Mouse (Mus musculus): Measurements from ENCODE around the gene Gnb3. TPM values are rescaled to one million over a fixed set of nuclear protein-coding genes. Genes with fewer than 3 reads are reported as not detected.
A peak's percentile ranks its signal among the peaks of the same experiment; 100 is the strongest.

The Gnb3 gene
- not detected in 2 replicates for total RNA-seq (2015)
- not detected in 2 replicates for total RNA-seq (2017)

GRCm38 (mm10) chr6:124840241-124841167 lies at the start of gene Gnb3:
Gnb3 (minus strand) TSS chr6:124840275.
- ATAC-seq (ENCODE audit: poor library complexity, severe bottlenecking): 0 out of 2 replicates have a peak, but pooled peaks have one; percentile 27

- ATAC-seq (ENCODE audit: poor library complexity, severe bottlenecking): no peak
These were observed 48.6 kb upstream of the Gnb3 start for GRCm38 (mm10) chr6:124888555-124889125.

GRCm38 (mm10) chr6:124887986-124888385 lies 47.9 kb upstream of the Gnb3 start, which contains the start of gene Cd4:
Cd4 (minus strand) TSS chr6:124888221.
- ATAC-seq (ENCODE audit: poor library complexity, severe bottlenecking): no peak

GRCm38 (mm10) chr6:124885956-124886381 lies 45.9 kb upstream of the Gnb3 start:
- ATAC-seq (ENCODE audit: poor library complexity, severe bottlenecking): no peak

- ATAC-seq (ENCODE audit: poor library complexity, severe bottlenecking): no peak
These were observed 44.8 kb upstream of the Gnb3 start for GRCm38 (mm10) chr6:124884714-124885500.

GRCm38 (mm10) chr6:124883351-124883750 lies 43.3 kb upstream of the Gnb3 start:
- no peak for ATAC-seq (ENCODE audit: poor library complexity, severe bottlenecking)

- no peak for ATAC-seq (ENCODE audit: poor library complexity, severe bottlenecking)
These were observed 41.7 kb upstream of the Gnb3 start for GRCm38 (mm10) chr6:124881821-124882220.

- no peak for ATAC-seq (ENCODE audit: poor library complexity, severe bottlenecking)
These were observed 39.3 kb upstream of the Gnb3 start for GRCm38 (mm10) chr6:124879390-124879789.

- peak; percentile 59 for ATAC-seq (ENCODE audit: poor library complexity, severe bottlenecking)
These were observed 34.3 kb upstream of the Gnb3 start for GRCm38 (mm10) chr6:124874348-124874747.

GRCm38 (mm10) chr6:124866560-124866959 lies 26.5 kb upstream of the Gnb3 start:
- no peak for ATAC-seq (ENCODE audit: poor library complexity, severe bottlenecking)

- no peak for ATAC-seq (ENCODE audit: poor library complexity, severe bottlenecking)
These were observed 25.8 kb upstream of the Gnb3 start for GRCm38 (mm10) chr6:124865766-124866362.

GRCm38 (mm10) chr6:124863658-124864298 lies 23.7 kb upstream of the Gnb3 start, which contains the start of gene Gpr162:
Gpr162 (minus strand) TSS chr6:124863983.
- peak; percentile 44; the same call in 1 of the 2 replicates for ATAC-seq (ENCODE audit: poor library complexity, severe bottlenecking)

- ATAC-seq (ENCODE audit: poor library complexity, severe bottlenecking): no peak
These were observed 23.1 kb upstream of the Gnb3 start for GRCm38 (mm10) chr6:124863125-124863657.

- no peak for ATAC-seq (ENCODE audit: poor library complexity, severe bottlenecking)
These were observed 22.5 kb upstream of the Gnb3 start for GRCm38 (mm10) chr6:124862406-124863124.

GRCm38 (mm10) chr6:124861802-124862201 lies 21.7 kb upstream of the Gnb3 start:
- ATAC-seq (ENCODE audit: poor library complexity, severe bottlenecking): no peak

GRCm38 (mm10) chr6:124861266-124861665 lies 21.2 kb upstream of the Gnb3 start:
- ATAC-seq (ENCODE audit: poor library complexity, severe bottlenecking): no peak

- no peak for ATAC-seq (ENCODE audit: poor library complexity, severe bottlenecking)
These were observed 20.4 kb upstream of the Gnb3 start for GRCm38 (mm10) chr6:124860511-124860910.

- ATAC-seq (ENCODE audit: poor library complexity, severe bottlenecking): peak; percentile 67
These were observed 19.6 kb upstream of the Gnb3 start for GRCm38 (mm10) chr6:124859725-124860124.

All from megakaryocyte, adult 5-6 weeks (primary cell).